Mouse (Mus musculus) E14TG2a.4 (cell line): ENCODE data around the gene Cdc123.

ENCODE experiments used
- CTCF ChIP-seq: conservative IDR thresholded peaks from 2 replicates; pipeline ENCODE4 v1.5.1; 2014; ENCODE audit warnings: low read length
- NANOG ChIP-seq: IDR thresholded peaks from 2 replicates; pipeline ENCODE4 v1.6.1; 2014; ENCODE audit warnings: borderline replicate concordance, low read length, mixed read lengths
- POU5F1 ChIP-seq: IDR thresholded peaks from 2 replicates; pipeline ENCODE4 v1.6.1; 2014; ENCODE audit warnings: low read length, borderline replicate concordance

- TF ChIP-seq POU5F1 (no peak), CTCF (no peak), NANOG (no peak)
Observed at GRCm38 (mm10) chr2:5772464-5772863, 72.5 kb downstream of the Cdc123 start.
